Mouse (Mus musculus): ENCODE measurements around the gene Atg4a-ps. TPM values are rescaled to one million over a fixed set of nuclear protein-coding genes. Genes with fewer than 3 reads are reported as not detected.

The Atg4a-ps gene
- total RNA-seq, 2 experiments from 2014 or later: 0.18 to 1.3 TPM

GRCm38 (mm10) chr3:103601011-103601410 lies 44.9 kb downstream of the Atg4a-ps start:
- TF ChIP-seq CTCF (IDR thresholded peaks at IDR 0.05): no peak
- DNase-seq (ENCODE audit: extremely low spot score in 1 of 2, low spot score in 2 of 2): peak; percentile 64 to 69
- intact Hi-C loops (cut with DNase I): loop anchor here (2.0 kb wide), 1 partner anchor 82 kb away; no protein-coding TSS in a partner anchor

GRCm38 (mm10) chr3:103597586-103597985 lies 48.3 kb downstream of the Atg4a-ps start:
- no peak overlapping the region for H3K27ac ChIP-seq
- DNase-seq (ENCODE audit: extremely low spot score in 1 of 2, low spot score in 2 of 2): no peak
- intact Hi-C loops (cut with DNase I): no loop called here
- TF ChIP-seq CTCF (IDR thresholded peaks at IDR 0.05): no peak
- no peak overlapping the region for H3K4me3 ChIP-seq

More at GRCm38 (mm10) chr3:103601011-103601410, 44.9 kb downstream of the Atg4a-ps start:
- Histone ChIP-seq H3K4me3 (no peak overlapping the region), H3K27ac (peak overlapping the region; percentile 51; the same call in 1 of the 2 replicates)

GRCm38 (mm10) chr3:103595271-103595810 lies 50.5 kb downstream of the Atg4a-ps start:
- intact Hi-C loops (cut with DNase I): no loop called here
- H3K27ac ChIP-seq: no peak overlapping the region
- TF ChIP-seq CTCF (IDR thresholded peaks at IDR 0.05): no peak
- H3K4me3 ChIP-seq: no peak overlapping the region
- DNase-seq (ENCODE audit: extremely low spot score in 1 of 2, low spot score in 2 of 2): no peak

Small RNA genes lying within 50 kb of the gene (microRNA-seq; reads per million reads assigned to microRNA genes)
- 0 reads per million in 2 experiments for gene Gm25325

Other genes starting within 250 kb of the Atg4a-ps start
- 10 to 100 TPM; 12.4 to 14.4 TPM for gene Syt6, start 70.8 kb downstream of the Atg4a-ps start, total RNA-seq (2021)
- 10 to 100 TPM; 12.0 to 13.4 TPM for gene Olfml3, start 91.9 kb upstream of the Atg4a-ps start, total RNA-seq (2021)
- not detected for gene Gm10964, start 93.3 kb upstream of the Atg4a-ps start, total RNA-seq (2021)
- gene Hipk1, start 145.5 kb upstream of the Atg4a-ps start, total RNA-seq (2021): 100 to 1,000 TPM; 124 to 128 TPM
- gene Dclre1b, start 163.4 kb upstream of the Atg4a-ps start, total RNA-seq (2021): 1 to 10 TPM; 7.7 to 8.2 TPM
- gene Ap4b1, start 163.5 kb upstream of the Atg4a-ps start, total RNA-seq (2021): 10 to 100 TPM; 14.8 to 15.8 TPM
- under 1 TPM; 0.27 to 0.87 TPM for gene Gm43064, start 163.5 kb upstream of the Atg4a-ps start, total RNA-seq (2021)
- 1 to 10 TPM; 1.3 to 1.8 TPM for gene Bcl2l15, start 186.5 kb upstream of the Atg4a-ps start, total RNA-seq (2021)
- 1 to 10 TPM; 1.2 to 1.8 TPM for gene Ptpn22, start 213.7 kb upstream of the Atg4a-ps start, total RNA-seq (2021)

Measured in left cerebral cortex, adult 2 months (tissue).